Mouse (Mus musculus): ENCODE results near the gene Fuz. TPM values are rescaled to one million over a fixed set of nuclear protein-coding genes. Genes with fewer than 3 reads are reported as not detected.

Gene Fuz
- total RNA-seq, 2 experiments from 2014 or later = 9.0 to 18.1 TPM

DNA sequence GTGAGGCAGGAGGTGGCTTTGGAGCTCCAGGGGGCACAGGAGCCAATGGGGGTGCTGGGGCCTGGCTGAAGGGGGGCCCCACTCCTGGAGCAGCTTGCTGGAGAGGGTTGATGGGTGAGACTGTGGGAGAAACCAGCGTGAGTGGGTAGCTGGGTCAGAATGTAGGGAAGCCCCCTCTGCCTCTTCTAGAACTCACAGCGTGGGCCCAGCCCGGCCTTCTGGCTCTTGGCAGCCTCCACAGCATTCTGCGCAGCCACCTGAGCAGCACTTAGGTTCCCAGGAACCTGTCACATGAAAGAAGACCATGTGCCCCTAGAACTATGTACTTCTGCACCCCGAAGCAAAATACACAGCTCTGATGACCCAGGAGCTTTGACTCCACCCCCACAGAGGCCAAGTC lies 11.2 kb upstream of the Fuz start:
- intact Hi-C loops (cut with DNase I) = no loop called here

DNA sequence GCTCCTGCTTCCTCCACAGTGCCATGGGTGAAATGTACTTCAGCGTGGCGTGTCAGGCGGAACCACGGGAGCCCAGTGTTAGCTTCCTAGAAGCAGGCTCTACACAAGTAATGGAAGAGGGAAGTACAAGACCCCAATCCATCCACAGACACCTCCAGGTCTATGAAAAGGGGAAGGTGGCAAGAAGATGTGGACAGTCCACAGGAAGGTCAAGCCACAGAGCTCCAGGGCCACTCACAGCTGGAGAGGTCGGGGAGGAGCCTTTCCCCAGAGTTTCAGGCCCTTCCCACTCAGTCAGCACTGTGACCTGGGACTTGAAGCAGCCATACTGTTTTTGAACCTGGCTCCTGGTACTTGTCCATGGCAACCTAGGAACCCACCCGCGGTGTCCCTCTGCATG lies 8.9 kb upstream of the Fuz start:
- no peak for DNase-seq
- intact Hi-C loops (cut with DNase I) = no loop called here

More for the DNA sequence above, 11.2 kb upstream of the Fuz start:
- no peak for DNase-seq

DNA sequence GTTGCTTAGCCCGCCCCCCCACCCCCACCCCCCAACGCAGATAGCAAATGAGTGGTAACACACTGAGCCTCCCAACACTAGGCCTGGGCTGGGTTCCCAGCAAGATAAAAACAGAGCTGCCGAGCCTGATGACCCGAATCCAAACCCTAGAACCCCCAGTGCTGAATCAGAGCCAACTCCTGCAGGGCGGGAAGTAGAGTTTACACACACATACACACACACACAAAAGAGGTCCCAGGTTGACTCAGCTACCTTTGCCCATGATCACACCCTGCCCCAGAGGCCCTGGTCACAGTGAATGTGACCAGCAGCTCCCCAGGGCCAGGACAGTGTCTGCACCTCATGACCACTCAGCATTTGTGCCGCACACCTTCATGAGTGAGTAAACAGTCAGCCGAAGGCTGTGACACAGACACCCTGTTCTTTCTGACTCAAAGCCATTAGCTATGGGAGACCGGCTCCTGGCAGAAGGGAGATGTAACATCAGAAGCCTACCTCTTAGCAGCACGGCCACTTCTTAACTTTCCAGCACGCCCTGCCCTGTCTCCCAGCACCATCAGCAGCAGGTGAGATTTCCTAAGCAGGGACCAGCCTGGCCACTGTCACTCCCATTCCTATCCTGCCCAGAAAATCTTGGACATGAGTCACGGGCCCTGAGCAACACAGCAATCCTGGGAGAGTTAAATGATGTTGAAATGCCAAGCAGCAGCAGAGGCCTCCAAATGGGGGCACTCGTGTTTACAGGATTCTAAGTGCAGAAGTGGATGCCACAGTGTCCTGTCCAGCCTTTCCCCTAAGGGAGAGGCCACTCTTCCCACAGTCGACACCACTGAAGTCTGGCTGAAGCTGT lies 7.4 kb upstream of the Fuz start:
- intact Hi-C loops (cut with DNase I) = loop anchor here (1.0 kb wide), 1 partner anchor 17 kb away; no protein-coding TSS in a partner anchor
- DNase-seq = peak in 1 of 2 experiments; percentile 47

DNA sequence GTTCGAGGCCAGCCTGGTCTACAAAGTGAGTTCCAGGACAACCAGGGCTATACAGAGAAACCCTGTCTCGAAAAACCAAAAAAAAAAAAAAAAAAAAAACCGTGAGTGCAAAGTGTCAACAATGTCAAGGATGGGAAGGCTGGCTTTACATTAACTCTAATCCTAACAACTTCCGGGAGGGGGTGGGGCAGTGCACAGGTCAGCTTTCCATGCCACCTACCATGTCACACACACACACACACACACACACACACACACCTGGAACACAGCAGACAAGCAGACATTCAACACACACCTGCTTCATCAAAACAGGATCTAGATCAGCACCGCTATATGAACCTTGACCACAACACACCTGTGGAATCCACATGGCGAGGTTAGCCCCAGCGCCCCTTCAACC lies 5.7 kb upstream of the Fuz start:
- DNase-seq = no peak
- intact Hi-C loops (cut with DNase I) = no loop called here

DNA sequence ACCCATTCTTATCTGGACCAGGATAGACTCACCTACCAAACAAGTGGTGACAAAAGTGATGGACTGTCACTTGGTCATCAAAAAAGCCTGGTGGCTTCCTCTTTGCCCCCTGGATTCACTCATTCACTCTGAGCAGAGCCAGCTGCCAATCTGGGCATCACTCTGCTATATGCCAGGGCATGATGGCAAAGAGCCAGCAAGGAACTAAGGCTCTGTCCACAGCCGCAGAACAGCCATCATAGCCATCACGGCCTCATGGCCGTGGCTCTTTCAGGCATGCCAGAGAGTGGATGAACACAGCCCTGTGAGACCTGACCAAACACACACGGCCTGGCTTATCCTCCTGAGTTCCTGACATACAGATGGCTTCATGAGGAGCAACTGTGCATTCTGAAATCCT lies 5.1 kb upstream of the Fuz start:
- no peak for DNase-seq
- intact Hi-C loops (cut with DNase I) = no loop called here

DNA sequence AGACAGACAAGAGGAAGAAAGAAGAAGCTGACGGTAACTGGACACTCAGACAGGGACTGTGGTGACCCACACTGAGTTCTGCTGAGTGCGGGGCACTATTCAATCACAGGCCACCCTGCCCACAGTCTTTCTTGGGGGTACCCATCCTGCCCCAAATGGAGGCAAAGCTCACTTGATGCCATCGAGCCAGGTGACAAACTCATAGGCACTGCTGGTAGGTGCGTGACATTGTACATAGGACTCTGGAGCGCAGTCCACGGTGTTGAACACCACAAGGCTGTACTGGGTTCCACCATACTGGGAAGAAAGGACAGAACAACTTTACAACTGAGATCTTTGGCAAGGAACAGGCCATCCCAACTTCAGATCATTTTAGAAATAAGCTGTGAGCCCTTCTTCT lies 4.3 kb upstream of the Fuz start:
- DNase-seq = no peak

DNA sequence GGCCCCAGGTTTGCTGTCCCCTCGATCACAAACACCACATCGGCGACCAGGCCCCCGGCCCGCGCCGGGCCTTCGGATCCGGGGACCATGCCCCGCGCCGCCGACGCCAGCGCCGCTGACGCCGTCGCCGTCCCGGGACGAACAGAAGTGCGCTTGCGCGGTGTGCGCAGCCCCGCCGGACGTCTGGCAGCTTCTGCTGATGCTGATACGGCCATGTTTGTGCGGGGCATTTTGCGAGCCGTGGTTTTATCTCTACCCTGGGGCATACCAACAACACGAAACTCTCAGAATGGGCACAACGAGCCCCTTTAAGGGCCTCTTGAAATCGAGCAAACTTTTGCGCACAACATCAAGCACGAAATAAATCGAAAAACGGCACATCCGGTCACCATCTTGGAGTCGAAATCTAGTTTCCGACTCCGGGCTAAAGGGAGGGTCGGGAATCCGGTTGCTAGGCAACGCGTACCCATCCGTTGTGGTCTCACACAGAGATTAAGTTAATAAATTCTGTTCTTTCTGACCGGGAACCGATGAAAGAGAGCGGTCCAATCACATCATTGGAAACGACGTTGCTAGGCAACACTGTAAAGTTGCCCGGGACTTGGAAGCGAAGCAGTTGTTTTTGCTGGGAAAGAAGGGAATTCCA lies 3.5 kb upstream of the Fuz start, which contains the start of gene Med25:
Gene Med25 (minus strand): TSS at position 437 of the 646 bp plus-strand sequence.
- intact Hi-C loops (cut with DNase I) = no loop called here
- peak; percentile 89 to 90 for DNase-seq

More for the DNA sequence above, 4.3 kb upstream of the Fuz start:
- intact Hi-C loops (cut with DNase I) = no loop called here

DNA sequence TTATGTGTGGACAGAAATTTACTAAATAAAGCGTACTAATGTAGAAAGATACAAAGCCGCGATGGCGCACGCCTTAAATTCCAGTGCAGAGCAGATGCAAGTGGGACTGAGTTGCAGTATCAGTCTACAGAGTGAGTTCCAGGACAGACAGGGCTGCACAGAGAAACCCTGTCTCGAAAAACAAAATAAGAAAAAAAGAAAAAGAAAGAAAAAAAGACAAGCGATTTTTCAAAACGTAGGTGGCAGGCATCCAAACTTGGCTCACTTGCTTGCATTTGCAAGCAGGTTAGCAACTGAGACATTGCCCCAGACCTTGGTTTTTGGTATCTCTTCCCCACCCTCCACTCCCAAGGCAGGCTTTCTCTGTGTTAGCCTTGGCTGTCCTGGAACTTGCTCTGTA lies 2.7 kb upstream of the Fuz start:
- no peak for DNase-seq
- intact Hi-C loops (cut with DNase I) = no loop called here

DNA sequence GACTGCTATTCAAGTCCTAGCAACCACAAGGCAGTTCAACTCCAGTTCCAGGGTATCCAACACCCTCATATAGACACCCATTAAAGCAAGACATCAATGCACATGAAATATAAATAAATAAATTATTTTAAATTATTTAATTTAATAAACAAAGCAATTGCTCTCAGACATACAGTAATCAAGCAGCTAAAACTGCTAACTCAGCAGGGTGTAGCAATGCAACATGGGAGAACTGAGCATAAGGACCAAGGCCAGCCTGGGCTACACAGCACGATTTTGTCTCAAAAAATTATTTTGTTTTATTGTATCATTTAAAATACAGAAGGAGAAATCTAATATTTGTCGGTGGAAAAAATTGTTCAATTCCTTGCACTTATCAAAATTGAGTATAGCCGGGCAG lies 1.7 kb upstream of the Fuz start:
- no peak for DNase-seq
- intact Hi-C loops (cut with DNase I) = no loop called here

DNA sequence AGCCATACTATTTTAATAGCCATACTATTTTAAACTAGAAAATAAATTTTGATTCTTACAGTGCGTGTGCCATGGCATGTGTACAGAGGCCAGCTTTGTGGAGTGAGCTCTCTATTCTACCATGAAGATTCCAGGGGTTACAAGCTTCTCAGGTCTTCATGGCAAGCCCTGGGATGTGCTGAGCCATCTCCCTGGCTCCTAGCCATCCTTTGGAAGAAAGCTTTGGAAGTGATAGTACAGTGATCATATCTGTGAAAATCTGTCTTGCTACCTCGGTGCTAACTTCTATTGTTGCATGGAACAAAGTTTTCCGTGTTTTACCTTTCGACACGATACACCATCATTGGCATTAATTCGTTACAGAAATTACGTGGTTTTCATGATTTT lies 680 bp upstream of the Fuz start:
- intact Hi-C loops (cut with DNase I) = loop anchor here (5.0 kb wide), 1 partner anchor 57 kb away; no protein-coding TSS in a partner anchor

DNA sequence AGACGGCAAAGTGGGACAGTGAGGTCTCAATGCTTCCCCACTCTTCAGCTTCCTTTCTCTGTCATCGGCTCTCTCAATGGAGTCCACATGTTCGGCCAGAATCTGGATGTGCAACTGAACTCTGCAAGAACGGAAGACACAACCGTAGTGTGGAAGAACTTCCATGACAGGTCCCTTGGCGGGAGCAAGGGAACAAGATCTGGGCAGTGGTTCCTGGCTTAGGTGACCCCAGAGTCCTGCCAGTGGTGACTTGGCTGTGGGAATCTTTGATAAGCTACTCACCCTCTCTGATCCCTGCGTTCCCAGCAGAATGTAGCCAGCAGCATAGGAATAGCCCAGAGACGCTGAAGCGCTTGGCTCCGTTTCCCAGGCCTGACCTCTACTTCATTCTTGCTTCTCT lies 620 bp downstream of the Fuz start:
- intact Hi-C loops (cut with DNase I) = loop anchor here (5.0 kb wide), 1 partner anchor 56 kb away; no protein-coding TSS in a partner anchor
- peak in 1 of 2 experiments; percentile 47 for DNase-seq

More for the DNA sequence above, 680 bp upstream of the Fuz start:
- no peak for DNase-seq

DNA sequence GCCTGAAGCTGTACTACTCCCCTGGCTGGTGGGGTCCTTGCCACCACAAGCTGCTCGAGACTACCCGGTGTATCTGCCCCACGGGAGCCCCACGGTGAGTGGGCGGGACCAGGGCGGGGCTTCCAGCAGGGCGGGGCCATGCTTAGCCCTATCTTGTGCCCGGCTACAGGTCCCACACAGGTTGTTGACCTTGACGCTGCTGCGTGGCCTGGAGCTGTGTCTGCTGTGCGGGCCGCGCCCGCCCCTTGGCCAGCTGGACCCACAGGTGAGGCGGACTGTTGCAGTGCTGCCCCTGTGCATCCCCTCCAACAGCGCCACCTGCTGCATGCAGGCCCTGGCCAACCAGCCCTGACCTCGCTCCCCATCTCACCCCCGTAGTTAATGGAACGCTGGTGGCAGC lies 2.7 kb downstream of the Fuz start:
- intact Hi-C loops (cut with DNase I) = loop anchor here (5.0 kb wide), 1 partner anchor 54 kb away; no protein-coding TSS in a partner anchor
- DNase-seq = peak in 1 of 2 experiments; percentile 46

DNA sequence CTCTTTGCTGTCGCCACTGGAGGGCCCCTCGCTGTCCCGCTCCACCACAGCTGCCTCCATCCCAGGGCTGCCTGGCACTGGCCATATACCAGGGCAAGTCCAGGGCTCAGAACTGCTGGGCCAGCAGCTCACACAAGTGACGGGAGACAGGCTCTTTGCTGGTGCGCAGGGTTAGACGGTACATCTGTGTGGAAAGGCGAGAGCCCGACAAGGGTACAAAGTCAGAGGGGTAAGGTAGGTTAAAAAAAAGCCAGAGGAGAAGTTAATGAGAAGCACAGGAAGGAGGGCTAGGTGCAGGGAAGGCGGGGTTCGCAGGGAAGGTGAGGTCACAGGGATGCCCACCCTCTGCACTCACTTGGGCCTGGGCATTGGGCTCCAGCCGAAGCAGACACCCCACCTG lies 4.8 kb downstream of the Fuz start:
- no peak for DNase-seq
- intact Hi-C loops (cut with DNase I) = no loop called here

DNA sequence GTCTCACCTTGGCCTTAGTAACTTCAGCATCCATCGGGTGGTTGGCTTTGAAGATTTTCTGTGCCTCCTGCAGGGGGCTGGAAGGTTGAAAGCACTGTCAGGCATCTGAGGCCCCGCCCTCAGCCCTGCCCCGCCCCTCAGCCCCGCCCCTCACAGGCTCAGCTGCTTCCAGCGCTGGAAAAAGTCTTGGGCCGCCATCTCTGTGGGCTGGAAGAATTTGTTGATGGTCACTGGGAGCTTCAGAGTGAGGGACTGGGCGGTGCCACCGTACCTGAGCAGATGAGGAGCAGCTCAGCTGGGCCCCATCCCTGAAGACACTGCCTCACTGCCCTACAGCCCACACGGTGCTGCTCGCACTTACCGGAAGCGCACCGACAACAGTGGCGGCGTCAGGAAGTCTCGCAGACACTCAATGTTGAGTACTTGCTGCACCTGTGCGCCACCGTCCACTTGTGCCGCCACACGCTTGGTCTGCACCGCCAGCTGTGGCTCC lies 5.4 kb downstream of the Fuz start:
- DNase-seq = no peak
- intact Hi-C loops (cut with DNase I) = no loop called here

DNA sequence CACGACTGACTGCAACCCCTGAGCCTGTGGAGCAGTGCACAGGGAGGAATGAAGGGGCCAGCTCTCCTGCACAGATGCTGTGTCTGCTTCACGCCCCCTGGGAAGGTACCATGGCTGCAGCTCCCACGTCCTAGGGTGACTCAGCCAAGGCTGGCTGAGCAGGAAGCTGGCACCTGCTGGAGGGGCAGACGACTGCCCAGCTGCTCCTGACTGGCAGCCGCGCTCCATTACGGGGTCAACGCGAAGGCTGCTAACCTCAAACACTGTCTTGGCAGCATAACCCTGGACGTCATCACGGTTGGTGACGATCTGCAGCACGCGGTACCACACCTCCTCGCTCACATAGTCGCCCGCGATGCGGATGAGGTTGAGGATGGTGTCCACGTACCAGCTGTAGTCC lies 9.6 kb downstream of the Fuz start:
- intact Hi-C loops (cut with DNase I) = no loop called here
- DNase-seq = no peak

DNA sequence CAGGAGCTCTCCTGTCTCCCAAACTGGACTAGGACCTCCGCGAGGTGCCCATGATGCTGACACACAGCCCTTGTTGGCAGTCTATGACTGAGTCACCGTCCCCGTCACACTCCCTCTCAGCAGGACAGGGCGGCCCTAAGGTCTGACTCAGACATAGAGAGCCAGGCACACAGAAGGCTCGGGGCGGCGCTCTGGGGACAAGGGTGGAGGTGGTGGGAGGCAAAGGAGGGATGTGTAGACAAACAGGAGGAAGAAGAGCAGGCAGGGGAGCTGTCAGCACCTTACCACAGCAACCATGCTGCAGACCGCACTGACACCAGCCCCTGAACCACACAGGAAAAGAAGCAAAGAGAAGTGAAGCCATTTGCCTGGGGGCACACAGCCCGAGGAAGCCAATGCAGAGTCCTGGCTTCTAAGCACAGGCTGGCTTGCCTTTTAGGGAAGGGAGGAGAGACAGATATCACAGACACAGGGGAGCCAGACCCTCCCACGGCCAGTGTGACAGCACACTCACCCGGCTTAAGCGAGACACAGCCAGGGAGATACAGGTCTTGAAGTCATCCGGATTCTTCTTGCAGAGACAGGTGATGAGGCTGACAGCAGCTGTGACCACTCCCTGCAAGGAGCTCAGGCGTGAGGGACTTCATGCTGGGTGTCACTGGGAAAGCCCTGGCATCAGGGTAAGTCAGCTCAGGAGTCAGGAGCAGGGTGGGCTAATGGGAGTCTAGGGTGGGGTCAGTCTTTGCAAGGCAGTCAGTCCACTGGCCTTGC lies 13.0 kb downstream of the Fuz start:
- intact Hi-C loops (cut with DNase I) = no loop called here
- no peak for DNase-seq

DNA sequence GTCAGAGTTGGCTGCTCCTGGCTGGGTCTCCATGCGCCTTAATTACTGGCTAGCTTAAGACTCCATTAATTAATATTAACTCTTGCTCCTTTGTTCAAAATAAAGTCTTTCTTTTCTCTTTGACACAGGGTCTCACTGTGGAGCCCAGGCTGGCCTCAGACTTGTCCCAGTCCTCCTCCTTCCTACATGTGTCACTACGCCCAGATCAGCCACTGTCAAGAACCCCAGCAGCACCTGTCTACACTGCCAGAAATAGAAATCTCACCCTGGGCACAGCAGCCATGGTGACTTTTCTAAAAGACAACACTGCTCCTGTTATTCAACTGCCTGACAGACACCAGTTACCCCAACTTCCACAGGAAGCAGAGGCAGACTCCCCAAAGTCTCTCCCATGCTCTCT lies 18.5 kb downstream of the Fuz start:
- intact Hi-C loops (cut with DNase I) = no loop called here
- no peak for DNase-seq

DNA sequence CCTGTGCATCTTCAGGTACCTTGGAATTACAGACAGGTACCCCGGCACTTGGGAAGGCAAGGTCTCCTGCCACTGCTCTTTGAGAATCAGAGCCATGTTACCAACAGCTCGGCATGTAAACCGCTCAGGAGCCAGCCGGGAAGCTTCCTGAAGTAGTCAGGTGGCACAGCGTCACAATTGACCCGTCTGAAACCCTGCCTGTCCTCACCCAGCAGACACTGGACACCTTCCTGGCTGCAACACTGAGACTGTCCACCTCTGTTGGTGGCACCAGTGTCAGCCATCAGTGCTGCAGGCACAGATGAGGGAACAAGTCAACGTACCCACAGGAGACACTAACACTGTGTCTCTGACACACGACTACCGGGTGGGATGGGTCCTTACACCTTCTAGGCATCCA lies 19.4 kb downstream of the Fuz start:
- intact Hi-C loops (cut with DNase I) = no loop called here
- DNase-seq = no peak

DNA sequence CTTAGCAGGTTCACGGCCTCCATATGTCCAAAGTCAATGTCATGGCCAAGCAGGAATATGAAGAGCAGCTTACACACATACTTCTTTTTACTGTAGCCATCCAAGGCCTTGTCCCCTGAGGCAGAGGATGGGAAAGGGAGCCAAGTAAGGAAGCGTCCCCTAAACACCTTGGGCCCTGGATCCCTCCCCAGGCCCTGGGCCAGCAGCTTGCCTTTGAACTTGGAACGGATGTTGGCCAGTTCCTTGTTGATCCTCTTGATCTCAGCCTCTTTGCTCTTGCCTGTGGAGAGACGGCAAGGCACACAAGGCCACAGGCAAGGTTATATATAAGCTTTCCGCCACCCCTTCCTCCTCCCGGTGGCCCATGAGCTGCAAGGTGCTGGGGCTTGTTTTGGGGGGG lies 20.3 kb downstream of the Fuz start:
- intact Hi-C loops (cut with DNase I) = no loop called here
- DNase-seq = no peak

DNA sequence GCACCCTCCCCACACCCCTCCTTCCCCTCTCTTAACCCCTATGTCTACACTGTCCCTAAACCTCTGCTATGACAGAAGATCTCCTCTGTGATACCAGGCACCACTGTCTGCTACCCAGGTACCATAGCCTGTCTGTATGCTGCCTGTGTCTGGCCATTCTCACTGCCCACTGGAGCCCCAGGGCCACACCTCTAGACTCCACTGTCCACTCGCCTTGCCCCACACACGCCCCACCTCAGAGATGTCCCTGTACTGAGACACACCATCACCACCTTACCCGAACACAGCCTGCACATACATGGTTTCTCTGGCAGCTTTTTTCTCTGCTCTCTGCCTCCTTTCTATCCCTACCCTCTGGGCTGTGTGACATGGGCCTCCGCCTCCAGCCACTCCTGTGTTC lies 21.0 kb downstream of the Fuz start:
- intact Hi-C loops (cut with DNase I) = no loop called here
- no peak for DNase-seq

DNA sequence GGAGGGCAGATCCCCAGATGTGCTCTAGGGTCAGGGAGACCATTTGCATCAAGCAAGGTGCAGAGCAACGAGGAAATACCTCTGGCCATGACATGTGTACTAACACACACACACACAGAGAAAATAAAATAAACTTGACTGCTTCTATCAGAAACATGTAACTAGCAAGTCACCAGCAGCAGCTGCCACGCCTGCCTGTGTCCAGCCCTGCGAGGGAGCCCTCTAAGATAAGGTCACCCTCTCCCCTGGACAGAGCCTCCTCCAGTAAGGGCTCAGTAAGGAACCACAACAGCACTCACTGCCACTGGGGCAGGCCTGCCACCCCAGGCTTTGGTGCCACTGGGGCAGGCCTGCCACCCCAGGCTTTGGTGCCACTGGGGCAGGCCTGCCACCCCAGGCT lies 22.3 kb downstream of the Fuz start:
- intact Hi-C loops (cut with DNase I) = no loop called here
- DNase-seq = no peak

All from heart, postnatal 14 days (tissue).